Mouse (Mus musculus) common myeloid progenitor, adult 5-6 weeks (primary cell): ENCODE data around the gene Amn1. TPM values are rescaled to one million over a fixed set of nuclear protein-coding genes. Genes with fewer than 3 reads are reported as not detected.

Experiments used
- ATAC-seq: replicated peaks from 2 replicates; pipeline ENCODE4 v1.8.0; 2016; ENCODE audit warnings: low read depth, mild to moderate bottlenecking, moderate TSS enrichment, inconsistent platforms; ENCODE audit not compliant: poor library complexity, severe bottlenecking
- total RNA-seq: library from RNA; stranded (forward); fragments of 200-1000, 187-1606 nt; gene quantifications from 2 replicates; pipeline ENCODE4 v1.2.3, GENCODE M21; 2017

Gene Amn1
- total RNA-seq, 1 experiment from 2014 or later, result 13.2 TPM

GRCm38 (mm10) chr6:149119853-149120252, 68.7 kb downstream of the Amn1 start:
- ATAC-seq, result peak; percentile 97

- no peak for ATAC-seq
Measured at GRCm38 (mm10) chr6:149118935-149119334, 69.6 kb downstream of the Amn1 start.

GRCm38 (mm10) chr6:149116992-149117391, 71.5 kb downstream of the Amn1 start:
- no peak for ATAC-seq

- ATAC-seq, result no peak
Measured at GRCm38 (mm10) chr6:149108909-149109308, 79.6 kb downstream of the Amn1 start.

GRCm38 (mm10) chr6:149107615-149108014, 80.9 kb downstream of the Amn1 start:
- no peak for ATAC-seq

Other genes with a start within 250 kb of the Amn1 start
- 115 and 126 TPM in 2 replicates for gene Sinhcaf, start 242.2 kb downstream of the Amn1 start, total RNA-seq
- gene Dennd5b, start 87.0 kb downstream of the Amn1 start, total RNA-seq, result 3.4 and 4.2 TPM in 2 replicates
- gene Gm10203, start 58.5 kb downstream of the Amn1 start, total RNA-seq, result not detected in 2 replicates
- gene Etfbkmt, start 48.9 kb downstream of the Amn1 start, total RNA-seq, result 19.7 and 27.1 TPM in 2 replicates
- gene Resf1, start 120.7 kb upstream of the Amn1 start, total RNA-seq, result 70.1 and 72.9 TPM in 2 replicates
- gene Bicd1, start 220.2 kb upstream of the Amn1 start, total RNA-seq, result 13.7 and 16.0 TPM in 2 replicates